Mouse (Mus musculus) neural tube, embryonic 11.5 days (tissue): ENCODE data around the gene Glis1. TPM values are rescaled to one million over a fixed set of nuclear protein-coding genes. Genes with fewer than 3 reads are reported as not detected.

ENCODE experiments used
- ATAC-seq: fragments of 200-750 bp; cut with Nextera tagmentation; 2 replicates; pipeline ENCODE4 v1.8.0; 2017; ENCODE audit warnings: moderate number of reproducible peaks, mild to moderate bottlenecking, moderate TSS enrichment, moderate library complexity; ENCODE audit not compliant: insufficient read depth, low FRiP score, low TSS enrichment
- DNase-seq: peaks from one replicate; pipeline ENCODE4 v3.0.0-alpha.2; 2015; ENCODE audit warnings: low spot score
- H3K27ac ChIP-seq: fragments of 300-500 bp; sonication (generic); 2 replicates; pipeline ENCODE4 v1.5.1; 2014; ENCODE audit warnings: low read depth, mild to moderate bottlenecking, low read length
- H3K27me3 ChIP-seq: fragments of 300-500 bp; sonication (generic); 2 replicates; pipeline ENCODE4 v1.6.1; 2014; ENCODE audit warnings: mild to moderate bottlenecking, low read length, mixed read lengths; ENCODE audit not compliant: control insufficient read depth, insufficient read depth
- H3K36me3 ChIP-seq: fragments of 300-500 bp; sonication (generic); 2 replicates; pipeline ENCODE4 v1.6.1; 2014; ENCODE audit warnings: mild to moderate bottlenecking, low read length, moderate library complexity, mixed read lengths; ENCODE audit not compliant: control insufficient read depth, insufficient read depth
- H3K4me1 ChIP-seq: fragments of 300-500 bp; sonication (generic); 2 replicates; pipeline ENCODE4 v1.6.1; 2014; ENCODE audit warnings: low read length, mixed read lengths; ENCODE audit not compliant: control insufficient read depth, insufficient read depth
- H3K4me2 ChIP-seq: fragments of 300-500 bp; sonication (generic); 2 replicates; pipeline ENCODE4 v1.6.1; 2014; ENCODE audit warnings: low read depth, mild to moderate bottlenecking, moderate library complexity
- H3K4me3 ChIP-seq: fragments of 300-500 bp; sonication (generic); 2 replicates; pipeline ENCODE4 v1.5.1; 2014; ENCODE audit warnings: low read depth, low read length
- H3K9ac ChIP-seq: fragments of 300-500 bp; sonication (generic); 2 replicates; pipeline ENCODE4 v1.6.1; 2014; ENCODE audit warnings: mild to moderate bottlenecking, low read length
- H3K9me3 ChIP-seq: fragments of 300-500 bp; sonication (generic); 2 replicates; pipeline ENCODE4 v1.6.1; 2016; ENCODE audit warnings: low read length; ENCODE audit not compliant: control insufficient read depth
- WGBS: fragments of 180-500 bp; shearing (Covaris S2); extraction: QIAGEN DNeasy Blood & Tissue Kit; methylation state at CpG from one replicate; pipeline ENCODE4 v1.1.7; 2014; 5-methylcytosine and 5-hydroxymethylcytosine counted together
- polyA plus RNA-seq: library from polyadenylated mRNA; unstranded; fragments of >200 nt; fragmentation: Nextera tagmentation; extraction: Ambion mirVana; gene quantifications from 2 replicates; pipeline ENCODE4 v1.2.1, GENCODE M21; 2014

Glis1 gene
- polyA plus RNA-seq, 1 experiment from 2014 or later, result 2.4 TPM

DNA sequence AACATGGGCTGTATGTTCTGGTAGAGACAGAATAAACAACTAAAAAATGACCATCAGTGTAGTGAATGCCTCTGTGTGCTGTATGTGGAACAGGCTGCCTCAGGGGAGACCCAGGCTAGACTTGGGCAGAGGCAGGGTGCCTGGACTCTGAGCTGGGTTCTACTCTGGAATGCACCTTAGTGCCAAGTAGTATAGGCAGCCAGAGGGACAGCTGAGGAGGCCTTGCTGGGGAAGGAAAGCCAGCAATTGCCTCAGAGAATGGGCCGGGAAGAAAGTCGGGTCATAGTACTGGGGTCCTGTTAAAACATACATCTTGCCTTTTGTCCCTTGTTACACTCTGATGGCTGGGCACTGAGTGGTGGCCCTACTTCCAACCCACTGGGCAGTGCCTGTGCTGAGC, 25.1 kb downstream of the Glis1 start:
- Histone ChIP-seq H3K4me1 (no peaks in the 10 kb centered on the region), H3K36me3 (no peaks in the 10 kb centered on the region), H3K9ac (no peak overlapping the region), H3K27ac (no peak overlapping the region), H3K27me3 (no peaks in the 10 kb centered on the region), H3K4me3 (no peak overlapping the region), H3K4me2 (no peak overlapping the region), H3K9me3 (no peaks in the 10 kb centered on the region)
- 83% methylated on average over 2 of the region's 2 CpGs for WGBS
- ATAC-seq (no peak), DNase-seq (no peak)

- WGBS, result 65% methylated on average over 11 of the region's 11 CpGs
- no peaks in the 10 kb centered on the region for H3K36me3 ChIP-seq
- H3K9ac ChIP-seq, result no peak overlapping the region
- no peaks in the 10 kb centered on the region for H3K9me3 ChIP-seq
- no peaks in the 10 kb centered on the region for H3K27me3 ChIP-seq
- no peak for DNase-seq
- no peak overlapping the region for H3K27ac ChIP-seq
- no peak overlapping the region for H3K4me2 ChIP-seq
- no peaks in the 10 kb centered on the region for H3K4me1 ChIP-seq
- ATAC-seq, result no peak
- H3K4me3 ChIP-seq, result no peak overlapping the region
Observed at GRCm38 (mm10) chr4:107460468-107460867, 26.1 kb downstream of the Glis1 start.

DNA sequence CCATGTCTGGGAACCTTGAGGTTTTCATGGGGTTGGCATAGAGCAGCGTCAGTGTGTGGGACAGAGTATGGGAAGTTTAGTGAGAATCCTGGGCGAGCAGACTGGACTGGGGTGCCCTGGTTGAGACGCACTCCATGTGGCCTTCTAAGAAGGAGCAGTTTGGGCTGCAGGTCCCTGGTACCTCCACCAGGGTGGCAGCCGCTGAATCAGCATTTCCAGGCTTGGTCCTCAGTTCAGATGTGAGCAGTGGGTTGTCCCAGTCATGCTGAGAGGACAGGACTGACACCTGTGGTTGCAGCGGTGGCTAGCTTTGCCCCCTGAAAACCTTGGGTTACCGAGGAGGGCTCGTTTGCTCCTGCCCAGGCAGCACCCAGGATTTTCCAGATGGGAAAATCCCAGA, 33.4 kb downstream of the Glis1 start:
- H3K4me3 ChIP-seq, result no peak overlapping the region
- H3K9me3 ChIP-seq, result no peaks in the 10 kb centered on the region
- 83% methylated on average over 7 of the region's 7 CpGs for WGBS
- DNase-seq (no peak), ATAC-seq (no peak)
- H3K9ac ChIP-seq, result no peak overlapping the region
- H3K4me1 ChIP-seq, result no peaks in the 10 kb centered on the region
- H3K27me3 ChIP-seq, result no peaks in the 10 kb centered on the region
- no peak overlapping the region for H3K4me2 ChIP-seq
- no peak overlapping the region for H3K27ac ChIP-seq
- no peaks in the 10 kb centered on the region for H3K36me3 ChIP-seq

DNA sequence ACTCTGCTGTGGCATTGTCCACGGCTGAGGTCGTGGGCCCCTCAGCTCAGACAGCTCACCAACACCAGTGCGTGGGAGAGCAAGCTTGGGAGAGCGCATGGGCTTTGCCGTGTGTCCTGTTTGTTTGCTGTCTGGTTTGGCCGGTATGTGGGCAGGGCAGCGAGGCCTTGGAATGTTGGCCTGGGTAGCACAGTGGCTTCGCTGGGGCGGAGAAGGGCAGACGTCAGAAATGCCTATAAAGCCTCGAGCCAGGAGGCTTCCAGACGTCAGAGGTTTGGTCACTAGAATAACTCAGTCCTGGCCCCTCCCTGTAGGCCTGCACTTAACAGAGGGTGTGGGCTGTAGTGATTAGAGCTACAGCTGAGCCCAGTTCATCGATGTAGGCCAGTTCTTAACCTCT, 33.9 kb downstream of the Glis1 start:
- WGBS, result 65% methylated on average over 13 of the region's 13 CpGs
- Histone ChIP-seq H3K4me1 (no peaks in the 10 kb centered on the region), H3K4me2 (no peak overlapping the region), H3K4me3 (no peak overlapping the region), H3K36me3 (no peaks in the 10 kb centered on the region), H3K9ac (no peak overlapping the region), H3K9me3 (no peaks in the 10 kb centered on the region), H3K27me3 (no peaks in the 10 kb centered on the region), H3K27ac (no peak overlapping the region)
- DNase-seq, result no peak
- no peak for ATAC-seq

DNA sequence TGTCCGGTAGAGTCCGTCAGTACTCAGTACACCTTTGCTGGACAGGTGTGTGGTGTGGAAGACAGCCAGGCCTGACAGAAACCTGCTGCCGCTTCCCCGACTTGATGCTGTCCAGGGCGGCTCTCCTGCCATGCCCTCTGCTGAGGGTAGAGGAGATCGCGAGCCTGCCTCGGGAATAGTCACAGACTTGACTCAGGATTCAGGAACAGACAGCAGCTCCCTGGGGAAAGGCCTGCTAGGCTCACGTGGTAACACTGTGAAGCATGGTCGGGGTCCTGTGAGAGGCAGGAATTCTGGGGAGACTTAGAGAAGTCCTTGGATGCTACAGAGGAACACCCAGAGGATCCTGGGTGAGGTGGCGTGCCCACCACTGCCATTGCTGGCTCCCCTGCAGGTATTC, 34.4 kb downstream of the Glis1 start:
- Histone ChIP-seq H3K4me2 (no peak overlapping the region), H3K4me3 (no peak overlapping the region), H3K9ac (no peak overlapping the region), H3K27ac (no peak overlapping the region), H3K4me1 (no peaks in the 10 kb centered on the region), H3K36me3 (no peaks in the 10 kb centered on the region), H3K27me3 (no peaks in the 10 kb centered on the region), H3K9me3 (no peaks in the 10 kb centered on the region)
- DNase-seq (no peak), ATAC-seq (no peak)
- 86% methylated on average over 11 of the region's 11 CpGs for WGBS

DNA sequence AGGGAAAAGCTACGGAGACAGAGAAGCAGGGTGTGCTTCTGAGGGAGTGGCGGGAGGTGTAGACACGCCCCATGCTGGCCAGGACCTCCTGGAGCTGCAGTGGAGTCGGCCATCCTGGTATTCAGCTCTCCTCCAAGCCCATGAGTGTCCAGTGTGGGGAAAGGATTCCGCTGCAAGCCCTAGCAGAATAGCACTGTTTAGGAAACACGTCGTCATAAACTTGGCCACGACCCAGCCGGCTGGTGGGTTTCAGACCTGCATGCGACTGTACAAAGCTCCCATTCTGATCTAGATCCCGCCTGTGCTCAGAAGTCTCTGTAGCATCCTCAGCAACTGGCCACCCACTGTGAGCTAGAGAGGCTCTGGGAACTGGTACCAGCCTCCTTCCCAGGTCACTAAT, 41.9 kb downstream of the Glis1 start:
- Histone ChIP-seq H3K27ac (no peak overlapping the region), H3K9me3 (no peaks in the 10 kb centered on the region), H3K4me2 (no peak overlapping the region), H3K27me3 (no peaks in the 10 kb centered on the region), H3K9ac (no peak overlapping the region), H3K4me3 (no peak overlapping the region), H3K4me1 (no peaks in the 10 kb centered on the region), H3K36me3 (no peaks in the 10 kb centered on the region)
- no peak for DNase-seq
- 64% methylated on average over 11 of the region's 11 CpGs for WGBS
- ATAC-seq, result no peak

DNA sequence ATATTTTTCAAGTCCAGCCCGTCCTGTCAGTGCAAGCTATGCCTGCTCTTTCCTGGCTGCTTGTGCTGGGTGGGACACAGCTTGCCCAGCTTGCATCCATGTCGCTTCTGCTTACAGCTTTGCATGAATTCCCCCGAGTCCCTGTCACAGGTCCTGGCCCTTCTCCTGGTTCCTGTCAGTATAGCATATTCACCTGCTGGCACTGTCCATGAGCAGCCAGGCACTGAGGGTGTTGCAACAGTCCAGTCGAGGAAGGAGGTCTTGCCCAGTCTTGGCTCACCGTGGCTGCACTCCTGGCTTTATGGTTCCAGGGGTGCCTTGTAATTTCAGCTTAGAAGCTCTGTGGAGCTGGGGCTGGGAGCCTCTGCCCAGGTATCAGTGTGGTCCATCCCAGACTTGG, 44.6 kb downstream of the Glis1 start:
- 78% methylated on average over 5 of the region's 5 CpGs for WGBS
- no peaks in the 10 kb centered on the region for H3K27me3 ChIP-seq
- H3K36me3 ChIP-seq, result no peaks in the 10 kb centered on the region
- no peak overlapping the region for H3K4me2 ChIP-seq
- no peaks in the 10 kb centered on the region for H3K4me1 ChIP-seq
- no peak overlapping the region for H3K9ac ChIP-seq
- H3K27ac ChIP-seq, result no peak overlapping the region
- ATAC-seq, result no peak
- no peak overlapping the region for H3K4me3 ChIP-seq
- DNase-seq, result no peak
- H3K9me3 ChIP-seq, result no peaks in the 10 kb centered on the region

DNA sequence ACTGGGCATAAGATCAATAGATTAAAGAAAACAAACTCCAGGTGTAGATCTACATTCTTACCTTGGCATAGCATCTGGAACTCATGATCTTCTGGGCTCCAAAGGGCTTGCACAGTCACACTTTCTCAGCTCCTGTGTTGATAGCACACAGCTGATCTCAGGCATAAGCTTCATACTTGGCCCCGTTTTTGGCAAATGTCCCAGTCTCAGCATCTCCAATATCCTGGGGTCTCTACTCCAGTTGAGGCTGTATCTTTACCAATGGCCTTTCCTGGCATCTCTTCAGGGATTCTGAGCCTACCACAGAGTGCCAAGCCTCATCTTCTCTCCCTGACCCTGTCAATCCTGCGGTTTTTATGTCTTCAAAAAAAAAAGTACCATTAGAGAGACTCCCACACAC, 48.1 kb downstream of the Glis1 start:
- ATAC-seq (no peak), DNase-seq (no peak)
- H3K36me3 ChIP-seq, result no peaks in the 10 kb centered on the region
- no peak overlapping the region for H3K9ac ChIP-seq
- H3K27ac ChIP-seq, result no peak overlapping the region
- H3K4me2 ChIP-seq, result no peak overlapping the region
- no peaks in the 10 kb centered on the region for H3K9me3 ChIP-seq
- H3K4me3 ChIP-seq, result no peak overlapping the region
- no peaks in the 10 kb centered on the region for H3K4me1 ChIP-seq
- H3K27me3 ChIP-seq, result no peaks in the 10 kb centered on the region
- 88% methylated on average over 2 of the region's 2 CpGs for WGBS

GRCm38 (mm10) chr4:107483556-107484220, 49.3 kb downstream of the Glis1 start:
- ATAC-seq, result no peak
- Histone ChIP-seq H3K27ac (no peak overlapping the region), H3K27me3 (no peaks in the 10 kb centered on the region), H3K4me3 (no peak overlapping the region), H3K4me1 (no peaks in the 10 kb centered on the region), H3K36me3 (no peaks in the 10 kb centered on the region), H3K9me3 (no peaks in the 10 kb centered on the region), H3K4me2 (no peak overlapping the region), H3K9ac (no peak overlapping the region)
- 91% methylated on average over 20 of the region's 20 CpGs for WGBS
- DNase-seq, result no peak
